Mouse (Mus musculus) ovary, postnatal 10 days (tissue): ENCODE results near the gene Rbm48.

Source experiments
- DNase-seq: peaks from one replicate; pipeline ENCODE4 v3.0.0; 2022; ENCODE audit warnings: low spot score

Gene Rbm48

GRCm38 (mm10) chr5:3546226-3546625 lies 50.2 kb downstream of the Rbm48 start:
- no peak for DNase-seq

GRCm38 (mm10) chr5:3544480-3544769 lies 52.0 kb downstream of the Rbm48 start:
- no peak for DNase-seq

- DNase-seq: peak; percentile 99
These were observed 52.5 kb downstream of the Rbm48 start, which contains the start of gene Fam133b for GRCm38 (mm10) chr5:3543629-3544479. Gene Fam133b, plus strand, starts transcription at chr5:3543833.

- DNase-seq: no peak
These were observed 54.5 kb downstream of the Rbm48 start for GRCm38 (mm10) chr5:3541871-3542270.

GRCm38 (mm10) chr5:3538505-3539472 lies 57.6 kb downstream of the Rbm48 start:
- no peak for DNase-seq

- DNase-seq: no peak
These were observed 59.7 kb downstream of the Rbm48 start for GRCm38 (mm10) chr5:3536592-3537212.
